Mouse (Mus musculus): ENCODE results near the gene Smco3. TPM values are rescaled to one million over a fixed set of nuclear protein-coding genes. Genes with fewer than 3 reads are reported as not detected.
A peak's percentile ranks its signal among the peaks of the same experiment; 100 is the strongest.

Gene Smco3
- polyA plus RNA-seq, 1 experiment from 2014 or later, result not detected

DNA sequence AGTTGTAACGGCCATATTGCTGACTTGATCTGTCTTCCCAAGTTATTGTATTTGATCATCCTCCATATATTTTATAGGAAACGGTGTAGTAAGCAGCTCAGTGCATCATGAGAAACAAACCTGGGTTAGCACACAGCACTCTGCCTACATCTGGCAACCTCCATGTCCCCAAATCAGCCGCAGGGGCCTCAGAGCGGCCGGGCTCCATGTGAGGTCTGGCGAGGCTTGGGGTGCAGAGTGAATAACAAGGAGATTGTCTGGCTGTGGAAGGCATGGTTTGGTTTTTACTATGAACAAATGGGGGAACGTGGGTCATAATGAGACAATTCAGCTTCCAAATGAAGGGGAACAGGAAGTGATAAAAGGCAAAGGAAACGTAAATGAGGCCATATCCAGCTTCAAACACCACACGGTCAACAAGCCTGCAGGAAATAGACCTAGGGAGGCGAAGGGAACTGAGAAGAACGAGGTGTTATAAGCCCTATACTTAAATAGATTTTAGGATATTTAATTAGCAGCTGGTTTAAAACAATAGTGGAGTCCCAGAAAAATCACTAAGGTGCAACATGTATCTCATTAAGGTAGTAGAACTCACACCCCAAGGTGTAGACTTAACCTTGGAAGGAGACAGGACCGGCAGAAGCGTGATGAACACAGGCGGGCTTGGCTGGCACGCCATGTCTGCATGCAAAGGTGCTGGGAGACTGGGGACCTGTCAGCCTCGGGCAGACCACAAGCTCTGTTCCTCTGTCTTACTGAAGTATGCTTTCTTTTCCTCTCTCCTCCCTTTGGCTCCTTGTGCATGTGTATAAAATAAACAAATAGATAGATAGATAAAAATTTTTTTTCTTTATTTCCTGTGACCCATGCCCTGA lies 42.1 kb downstream of the Smco3 start:
- H3K9ac ChIP-seq (replicated peaks), result peak overlapping the region; percentile 47
- WGBS, result 12% methylated on average over 16 of the region's 16 CpGs
- peaks cover 12% of the 10 kb centered on the region for H3K4me1 ChIP-seq (replicated peaks)
- no peaks in the 10 kb centered on the region for H3K9me3 ChIP-seq
- ATAC-seq (ENCODE audit: insufficient number of reproducible peaks, insufficient read depth, low FRiP score, low TSS enrichment, low read depth), result peak; percentile 43; the same call in 1 of the 2 replicates
- H3K4me3 ChIP-seq (replicated peaks), result peak overlapping the region; percentile 41
- peak overlapping the region; percentile 77 for H3K4me2 ChIP-seq
- no peaks in the 10 kb centered on the region for H3K27me3 ChIP-seq
- H3K27ac ChIP-seq, result peak overlapping the region; percentile 56
- no peaks in the 10 kb centered on the region for H3K36me3 ChIP-seq

DNA sequence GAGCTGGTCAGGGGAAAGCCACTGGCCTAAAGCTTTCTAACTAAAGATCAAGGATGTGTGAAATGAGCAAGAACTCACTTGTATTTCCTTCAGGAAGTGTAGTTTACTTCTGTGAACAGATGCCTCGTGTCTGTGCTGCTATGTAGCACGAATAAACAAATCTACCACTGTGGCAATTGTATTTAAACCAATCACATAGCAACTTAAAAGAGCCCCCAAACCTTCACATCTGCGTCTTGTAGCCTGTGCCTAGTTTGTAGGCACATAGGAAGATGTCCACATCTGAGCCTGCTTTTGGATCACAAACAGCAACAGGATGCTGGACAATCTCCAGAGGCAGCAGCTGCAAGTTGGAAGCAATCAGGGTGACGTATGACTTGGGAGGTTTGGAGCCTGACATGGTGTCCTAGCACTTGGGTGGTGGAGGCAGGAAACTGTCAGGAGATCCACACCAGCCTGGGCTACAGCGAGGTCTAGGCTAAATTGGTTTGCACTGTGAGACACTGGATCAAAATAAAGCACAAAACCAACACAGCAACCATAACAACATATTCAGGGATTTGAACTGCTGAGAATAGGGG lies 45.8 kb downstream of the Smco3 start:
- no peak for ATAC-seq (ENCODE audit: insufficient number of reproducible peaks, insufficient read depth, low FRiP score, low TSS enrichment, low read depth)
- H3K9ac ChIP-seq (replicated peaks), result no peak overlapping the region
- H3K27me3 ChIP-seq, result no peaks in the 10 kb centered on the region
- peaks cover 12% of the 10 kb centered on the region for H3K4me1 ChIP-seq (replicated peaks)
- H3K27ac ChIP-seq, result no peak overlapping the region
- 0 out of 2 replicates have a peak, but pooled peaks cover 2% of the 10 kb centered on the region for H3K9me3 ChIP-seq
- H3K4me2 ChIP-seq, result no peak overlapping the region
- 58% methylated on average over 5 of the region's 5 CpGs for WGBS
- H3K36me3 ChIP-seq, result no peaks in the 10 kb centered on the region
- H3K4me3 ChIP-seq (replicated peaks), result no peak overlapping the region

DNA sequence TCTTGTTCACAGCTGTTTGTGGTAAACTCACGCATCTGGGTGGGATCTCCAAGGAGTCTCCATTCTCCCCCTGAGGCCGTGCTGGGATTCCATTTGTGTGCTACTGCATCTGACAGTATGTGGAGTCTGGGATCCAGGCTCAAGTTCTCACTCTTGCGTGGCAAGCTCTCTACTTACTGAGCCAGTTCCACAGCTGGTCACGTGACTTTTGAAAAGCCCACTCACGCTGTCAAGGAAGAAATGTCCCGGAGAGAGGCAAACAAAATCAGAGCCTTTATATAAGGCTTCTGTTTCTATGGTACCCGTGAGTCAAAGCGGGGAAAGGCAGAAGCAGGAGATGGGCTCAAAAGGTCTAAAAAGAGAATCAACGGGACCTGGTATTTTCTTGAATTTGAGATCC lies 52.5 kb downstream of the Smco3 start:
- 80% methylated on average over 9 of the region's 9 CpGs for WGBS

DNA sequence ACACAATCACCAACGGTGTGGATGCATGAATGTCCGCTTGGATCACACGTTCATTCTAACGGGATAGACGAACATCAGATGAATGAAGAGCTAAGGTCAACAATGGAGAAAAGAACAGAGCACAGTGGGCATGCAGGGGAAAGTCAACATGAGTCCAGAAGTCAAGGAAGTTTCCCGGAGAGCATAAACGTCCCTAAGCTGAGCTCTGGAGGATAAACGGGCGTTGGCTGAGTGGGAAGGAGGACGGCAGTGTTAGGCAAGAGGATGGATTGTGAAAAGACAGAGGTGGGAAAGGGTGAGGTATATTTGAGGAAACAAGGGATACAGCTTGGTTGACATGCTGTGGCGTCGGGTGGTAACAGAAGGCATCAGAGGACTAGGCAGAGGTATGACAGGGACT lies 53.1 kb downstream of the Smco3 start:
- ATAC-seq (ENCODE audit: insufficient number of reproducible peaks, insufficient read depth, low FRiP score, low TSS enrichment, low read depth), result no peak
- no peak overlapping the region for H3K4me3 ChIP-seq (replicated peaks)
- 87% methylated on average over 12 of the region's 12 CpGs for WGBS

More for the DNA sequence above, 52.5 kb downstream of the Smco3 start:
- H3K27me3 ChIP-seq, result no peaks in the 10 kb centered on the region
- H3K4me2 ChIP-seq, result no peak overlapping the region
- H3K36me3 ChIP-seq, result no peaks in the 10 kb centered on the region
- H3K9ac ChIP-seq (replicated peaks), result no peak overlapping the region
- no peak overlapping the region for H3K27ac ChIP-seq
- peaks cover 9% of the 10 kb centered on the region for H3K4me1 ChIP-seq (replicated peaks)
- 0 out of 2 replicates have a peak, but pooled peaks cover 5% of the 10 kb centered on the region for H3K9me3 ChIP-seq
- H3K4me3 ChIP-seq (replicated peaks), result no peak overlapping the region
- no peak for ATAC-seq (ENCODE audit: insufficient number of reproducible peaks, insufficient read depth, low FRiP score, low TSS enrichment, low read depth)

DNA sequence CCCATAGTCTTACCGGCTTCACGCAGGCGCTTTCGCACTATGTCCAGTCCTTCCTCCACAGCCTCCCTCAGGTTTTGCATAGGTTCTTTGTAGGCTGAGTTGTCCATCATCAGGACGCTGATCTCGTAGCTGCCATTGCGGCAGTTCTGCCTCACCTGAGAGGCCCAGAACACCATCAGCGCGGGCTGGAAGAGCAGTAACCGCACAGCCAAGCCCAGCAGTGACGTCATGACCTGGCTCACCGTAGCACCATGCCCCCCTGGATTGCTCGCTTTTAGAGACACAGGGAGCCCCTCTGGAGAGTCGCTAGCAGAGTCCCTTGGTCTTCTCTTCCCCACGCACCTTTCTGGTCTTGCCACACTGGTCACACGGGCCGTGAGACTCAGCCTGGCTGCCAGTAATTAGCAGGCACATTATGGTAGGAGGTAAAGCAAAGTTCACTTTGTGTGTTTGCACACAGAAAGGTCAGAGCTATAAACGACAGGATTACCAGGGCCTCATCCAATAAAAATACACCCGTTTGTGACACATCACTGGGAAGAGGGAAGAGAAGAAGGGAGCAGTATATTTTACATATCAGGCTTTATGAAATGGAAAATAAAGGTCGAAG lies 53.8 kb downstream of the Smco3 start, which contains the start of gene Gucy2c:
TSS of gene Gucy2c (minus strand) at position 389 of the 610 bp plus-strand sequence.
- H3K27ac ChIP-seq, result no peak within 1 kb of the TSS
- H3K4me1 ChIP-seq (replicated peaks), result peaks cover 9% of the 10 kb centered on the region
- ATAC-seq (ENCODE audit: insufficient number of reproducible peaks, insufficient read depth, low FRiP score, low TSS enrichment, low read depth), result no peak
- H3K36me3 ChIP-seq, result no peaks in the 10 kb centered on the region
- no peaks in the 10 kb centered on the region for H3K27me3 ChIP-seq
- H3K4me2 ChIP-seq, result no peak within 1 kb of the TSS
- 0 out of 2 replicates have a peak, but pooled peaks cover 3% of the 10 kb centered on the region for H3K9me3 ChIP-seq
- no peak within 1 kb of the TSS for H3K4me3 ChIP-seq (replicated peaks)
- 67% methylated on average over 20 of the region's 20 CpGs for WGBS
- H3K9ac ChIP-seq (replicated peaks), result no peak within 1 kb of the TSS

More for the DNA sequence above, 53.1 kb downstream of the Smco3 start:
- Histone ChIP-seq H3K4me1 (replicated peaks) (peaks cover 9% of the 10 kb centered on the region), H3K9ac (replicated peaks) (no peak overlapping the region), H3K9me3 (0 out of 2 replicates have a peak, but pooled peaks cover 4% of the 10 kb centered on the region), H3K36me3 (no peaks in the 10 kb centered on the region), H3K4me2 (no peak overlapping the region), H3K27ac (no peak overlapping the region), H3K27me3 (no peaks in the 10 kb centered on the region)

Small RNA genes within 50 kb of the gene (microRNA-seq; reads per million reads assigned to microRNA genes)
- gene Gm44364, result not detected

Other genes starting within 250 kb of the Smco3 start
- 1.4 and 1.5 TPM in 2 replicates for gene Plbd1, start 173.5 kb downstream of the Smco3 start, polyA plus RNA-seq (2016; fragmentation: Nextera tagmentation; extraction: Ambion mirVana)
- gene Gucy2c, start 53.7 kb downstream of the Smco3 start, polyA plus RNA-seq (2016; fragmentation: Nextera tagmentation; extraction: Ambion mirVana), result 0.22 TPM in 1 of 2 replicates, not detected in the other
- gene Hist4h4, start 31.0 kb downstream of the Smco3 start, polyA plus RNA-seq (2016; fragmentation: Nextera tagmentation; extraction: Ambion mirVana), result 0.70 and 0.89 TPM in 2 replicates
- gene H2afj, start 27.2 kb downstream of the Smco3 start, polyA plus RNA-seq (2016; fragmentation: Nextera tagmentation; extraction: Ambion mirVana), result 99.7 and 111 TPM in 2 replicates
- 3.6 and 4.0 TPM in 2 replicates for gene BC049715, start 7.8 kb downstream of the Smco3 start, polyA plus RNA-seq (2016; fragmentation: Nextera tagmentation; extraction: Ambion mirVana)
- 133 and 139 TPM in 2 replicates for gene Wbp11, start 7.2 kb downstream of the Smco3 start, polyA plus RNA-seq (2016; fragmentation: Nextera tagmentation; extraction: Ambion mirVana)
- 1.8 and 2.5 TPM in 2 replicates for gene Art4, start 22.3 kb upstream of the Smco3 start, polyA plus RNA-seq (2016; fragmentation: Nextera tagmentation; extraction: Ambion mirVana)
- gene Mgp, start 40.4 kb upstream of the Smco3 start, polyA plus RNA-seq (2016; fragmentation: Nextera tagmentation; extraction: Ambion mirVana), result 28.7 and 40.3 TPM in 2 replicates
- 0.15 and 0.33 TPM in 2 replicates for gene Erp27, start 86.7 kb upstream of the Smco3 start, polyA plus RNA-seq (2016; fragmentation: Nextera tagmentation; extraction: Ambion mirVana)
- 0.23 TPM in 1 of 2 replicates, not detected in the other for gene Pde6h, start 88.4 kb upstream of the Smco3 start, polyA plus RNA-seq (2016; fragmentation: Nextera tagmentation; extraction: Ambion mirVana)
- gene Arhgdib, start 106.4 kb upstream of the Smco3 start, polyA plus RNA-seq (2016; fragmentation: Nextera tagmentation; extraction: Ambion mirVana), result 33.9 and 42.1 TPM in 2 replicates

Measured in limb, embryonic 12.5 days (tissue).